Mouse (Mus musculus): ENCODE measurements around the gene Slc52a3.

Gene Slc52a3

DNA sequence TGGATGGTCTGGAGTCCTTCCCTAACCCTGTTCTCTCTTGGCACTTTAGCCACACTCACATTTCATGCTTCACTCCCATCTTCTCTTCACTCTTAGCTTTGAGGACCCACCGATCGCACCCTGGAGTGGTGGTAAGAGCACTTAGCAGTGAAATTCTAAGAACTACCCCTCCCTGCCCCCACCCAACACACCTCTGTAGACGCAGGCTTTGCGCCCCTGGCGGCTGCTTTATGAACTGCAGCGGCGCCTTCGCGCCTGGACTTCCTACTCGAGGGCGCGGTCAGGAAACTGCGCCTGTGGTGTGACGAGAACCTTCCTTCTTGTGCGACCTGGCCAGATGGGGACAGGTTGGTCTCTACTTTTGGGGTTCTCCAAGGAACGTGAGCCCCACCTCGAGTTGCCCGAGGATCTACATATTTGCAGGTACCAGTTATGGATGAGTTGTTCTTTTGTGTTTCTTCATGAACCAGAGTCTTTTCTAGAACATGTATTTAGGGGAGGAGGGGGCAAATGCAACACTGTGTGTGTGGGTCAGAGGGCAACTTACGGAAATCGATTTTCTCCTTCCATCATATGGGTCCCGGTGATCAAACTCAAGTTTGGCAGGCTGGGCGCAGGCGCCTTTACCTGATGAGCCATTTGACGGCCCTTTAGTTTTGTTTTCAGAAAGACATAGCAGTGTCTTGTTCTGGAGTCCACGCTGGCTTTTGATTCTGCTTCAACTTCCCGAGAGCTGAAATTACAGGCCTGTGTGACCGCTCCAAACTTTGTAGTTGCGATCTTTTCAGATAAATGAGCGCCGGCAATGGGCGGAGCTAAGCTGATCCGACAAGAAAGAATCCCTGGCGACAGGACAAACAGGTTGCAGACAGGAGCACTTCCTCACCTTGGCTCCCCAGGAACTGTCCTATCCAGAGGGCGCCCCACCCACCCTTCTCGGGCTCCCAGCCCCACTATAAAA is at the start of gene Slc52a3:
TSS of gene Slc52a3 (plus strand) at position 283 of the 961 bp plus-strand sequence.
- in situ Hi-C loops (cut with MboI) = loop anchor here (10.0 kb wide), 1 partner anchor 62 kb away; no protein-coding TSS in a partner anchor

DNA sequence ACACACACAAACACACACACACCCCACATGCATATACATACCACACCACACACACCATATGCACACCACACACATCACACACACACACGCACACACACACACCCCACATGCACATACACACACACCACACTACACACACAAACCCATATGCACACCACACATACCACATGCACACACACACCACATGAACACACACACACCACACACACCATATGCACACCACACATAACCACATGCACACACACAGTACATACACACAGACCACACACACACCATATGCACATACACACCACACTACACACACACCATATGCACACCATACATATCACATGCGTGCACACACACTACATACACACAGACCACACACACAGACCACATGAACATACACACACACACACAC is 48.7 kb upstream of the Slc52a3 start:
- in situ Hi-C loops (cut with MboI) = no loop called here

DNA sequence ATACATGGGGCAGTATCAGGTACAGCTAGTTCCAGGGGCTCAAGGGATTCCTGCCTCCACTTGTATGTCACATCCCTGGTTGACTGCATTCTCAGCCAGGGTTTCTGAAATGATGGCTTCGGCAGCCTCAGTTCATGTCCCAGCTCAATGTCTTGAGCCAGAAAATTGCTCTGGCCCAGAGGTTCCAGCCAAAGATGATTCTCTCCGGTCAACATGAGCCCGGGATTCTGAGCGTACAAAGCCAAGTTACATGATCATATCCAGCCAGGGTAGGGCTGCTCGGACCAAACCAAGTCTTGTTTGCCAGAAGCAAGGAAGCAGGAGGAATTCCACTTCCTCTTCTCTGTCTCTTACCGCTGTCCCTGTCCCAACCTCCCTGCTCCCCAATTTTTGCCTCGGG is 48.0 kb upstream of the Slc52a3 start:
- in situ Hi-C loops (cut with MboI) = no loop called here

DNA sequence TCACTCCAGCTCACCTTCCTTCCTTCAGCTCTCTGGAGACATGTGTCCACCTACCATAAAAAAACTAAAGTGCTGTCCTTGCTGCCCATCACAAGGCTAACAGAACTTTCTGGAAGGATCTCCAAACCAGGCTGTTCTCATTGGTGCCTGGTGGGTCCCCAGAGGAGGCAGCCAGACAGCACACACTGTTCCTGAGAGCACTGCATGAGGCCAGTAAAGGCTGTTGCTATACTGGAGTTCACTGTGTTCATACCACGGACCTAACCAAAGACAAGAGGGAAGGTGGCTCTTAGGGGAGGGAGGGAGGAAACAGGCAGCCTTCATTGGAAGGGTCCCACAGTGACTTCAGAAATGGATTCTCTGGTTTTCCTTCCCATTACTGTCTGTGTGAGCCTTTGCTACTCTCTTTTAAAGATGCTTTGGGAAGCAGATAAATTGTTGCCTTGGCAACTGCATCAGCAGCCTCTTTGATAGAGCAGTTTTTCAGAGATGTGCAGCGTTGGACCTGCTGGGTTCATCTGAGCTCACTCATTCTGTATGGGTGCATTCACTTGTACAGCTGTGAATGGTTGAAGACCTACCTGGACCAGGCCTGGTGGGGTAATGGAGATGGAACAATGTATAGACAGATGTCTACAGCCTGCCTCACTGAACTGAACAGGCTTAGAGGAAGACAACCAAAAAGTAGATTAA is 47.1 kb upstream of the Slc52a3 start:
- in situ Hi-C loops (cut with MboI) = no loop called here

DNA sequence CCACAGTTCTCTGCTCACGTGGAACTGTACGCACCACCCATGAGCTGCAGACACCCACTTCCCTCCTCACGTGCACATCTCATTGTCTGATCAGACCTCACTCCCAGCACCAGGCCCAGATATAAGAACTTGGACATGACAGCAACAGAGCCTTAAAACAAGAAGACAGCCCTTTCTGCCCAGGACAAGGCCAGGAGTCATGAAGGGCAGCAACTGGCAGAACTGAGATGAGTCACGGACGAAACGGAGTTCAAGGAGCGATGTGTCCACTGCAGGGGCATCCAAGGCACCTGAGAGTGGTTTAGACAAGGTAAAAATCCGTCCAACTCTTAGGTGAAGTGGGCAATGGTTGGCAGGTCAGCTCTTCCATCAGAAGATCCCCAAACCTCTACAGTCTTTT is 42.6 kb upstream of the Slc52a3 start:
- in situ Hi-C loops (cut with MboI) = no loop called here

DNA sequence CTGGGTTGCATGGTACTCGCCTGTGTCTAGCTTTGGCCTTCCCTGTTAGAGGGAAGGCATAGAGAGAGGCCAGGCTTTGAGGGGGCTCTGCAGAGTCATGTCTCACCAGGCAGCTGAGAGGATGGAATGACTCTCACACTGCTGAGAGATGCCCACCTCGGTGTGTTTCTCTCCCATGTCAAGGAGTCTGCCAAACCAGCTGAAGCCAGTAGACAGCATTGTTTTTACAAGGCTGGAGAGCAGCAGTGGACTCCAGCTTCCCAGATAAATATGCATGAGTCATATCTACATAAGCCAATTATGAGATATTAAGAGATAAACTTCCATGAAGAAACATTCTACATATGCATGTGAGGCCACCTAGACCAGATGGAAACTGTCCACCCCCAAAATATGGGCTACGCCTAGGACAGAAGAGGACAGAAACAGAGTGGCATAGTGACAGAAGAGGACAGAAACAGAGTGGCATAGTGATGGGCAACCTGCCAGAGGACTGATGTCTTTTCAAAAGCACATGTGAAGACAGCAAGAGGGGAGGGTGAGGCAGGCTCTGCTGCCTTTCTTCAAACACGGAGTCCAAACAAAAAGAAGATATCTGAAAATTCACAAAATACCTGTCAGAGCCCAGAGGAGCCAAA is 39.7 kb upstream of the Slc52a3 start:
- in situ Hi-C loops (cut with MboI) = no loop called here

DNA sequence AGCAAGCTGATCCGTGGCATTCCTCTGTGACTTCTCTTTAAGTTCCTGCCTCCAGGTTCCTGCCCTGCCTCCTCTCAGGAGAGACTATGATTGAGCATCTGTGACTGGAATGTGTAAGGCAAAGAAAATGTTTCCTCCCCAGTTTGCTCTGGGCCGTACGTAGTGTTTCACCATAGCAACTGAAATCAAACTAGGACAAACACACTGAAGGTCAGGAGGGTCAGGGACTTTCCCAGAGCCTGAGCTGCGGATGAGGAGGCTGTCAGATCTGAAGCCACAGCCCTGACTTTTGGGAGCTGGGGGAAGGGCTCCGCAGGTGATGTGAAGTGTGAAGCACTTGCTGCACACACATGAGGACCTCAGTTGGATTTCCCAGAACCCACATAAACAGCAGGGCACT is 37.0 kb upstream of the Slc52a3 start:
- in situ Hi-C loops (cut with MboI) = no loop called here

DNA sequence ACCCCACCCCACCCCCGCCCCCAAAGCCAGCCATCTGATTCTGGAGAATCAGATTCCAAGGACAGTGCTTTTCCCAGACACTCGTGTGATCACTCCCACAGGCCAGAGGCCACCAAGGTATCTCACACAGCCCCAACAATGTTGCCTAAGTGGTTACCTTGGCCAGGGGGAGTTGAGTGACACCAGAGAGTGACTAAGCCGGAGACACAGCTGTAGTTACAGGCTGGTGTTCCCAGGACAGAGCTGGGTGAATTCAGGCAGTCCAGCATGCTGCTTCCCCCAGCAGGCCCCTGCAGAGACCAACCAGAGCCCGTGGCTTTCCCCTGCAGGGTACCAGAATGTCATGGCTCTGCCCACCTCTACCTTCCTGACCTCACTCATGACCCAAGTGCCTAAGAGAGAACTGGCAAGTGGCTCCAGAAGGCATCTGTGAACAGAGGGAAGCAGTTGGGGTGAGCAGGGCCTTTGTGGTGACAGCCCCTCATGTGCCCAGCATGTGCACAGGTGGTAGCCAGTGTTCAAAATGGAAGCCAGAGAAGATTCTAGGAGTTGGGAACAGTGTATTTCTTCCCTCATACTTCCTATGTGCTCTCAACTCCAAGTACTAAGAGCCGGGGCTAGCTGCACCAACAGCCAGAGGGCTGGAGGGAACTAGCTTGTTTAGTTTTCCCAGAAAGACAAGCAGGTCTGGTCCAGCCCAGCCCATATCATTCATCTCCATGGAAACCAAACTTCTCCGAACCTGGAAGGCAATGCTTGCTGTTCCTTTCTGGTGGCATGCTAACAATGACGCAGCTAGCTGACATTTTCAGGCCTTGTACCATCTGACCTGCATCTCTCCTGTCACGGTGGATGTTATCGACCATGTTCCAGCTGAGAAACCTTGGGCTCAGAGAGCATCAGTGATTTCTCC is 34.8 kb upstream of the Slc52a3 start:
- in situ Hi-C loops (cut with MboI) = no loop called here

DNA sequence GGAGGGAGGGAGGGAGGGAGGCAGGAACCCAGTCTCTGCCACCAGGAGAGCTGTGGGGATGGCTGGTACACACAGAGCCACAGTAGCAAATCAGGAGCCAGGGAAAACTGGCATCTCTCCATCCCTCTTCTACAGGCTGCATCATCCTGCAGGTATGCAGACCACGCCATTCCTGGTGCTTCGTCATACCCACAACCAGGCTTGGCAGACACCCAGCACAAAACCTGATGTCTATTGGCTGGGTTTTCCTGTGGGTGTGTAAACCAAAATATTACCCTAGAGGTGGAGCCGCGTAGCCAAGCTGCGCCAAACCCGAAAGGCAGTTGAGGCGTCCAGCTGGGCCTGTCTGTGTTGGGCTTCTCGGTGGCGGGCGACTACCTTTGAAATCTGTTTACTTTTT is 33.8 kb upstream of the Slc52a3 start:
- in situ Hi-C loops (cut with MboI) = no loop called here

DNA sequence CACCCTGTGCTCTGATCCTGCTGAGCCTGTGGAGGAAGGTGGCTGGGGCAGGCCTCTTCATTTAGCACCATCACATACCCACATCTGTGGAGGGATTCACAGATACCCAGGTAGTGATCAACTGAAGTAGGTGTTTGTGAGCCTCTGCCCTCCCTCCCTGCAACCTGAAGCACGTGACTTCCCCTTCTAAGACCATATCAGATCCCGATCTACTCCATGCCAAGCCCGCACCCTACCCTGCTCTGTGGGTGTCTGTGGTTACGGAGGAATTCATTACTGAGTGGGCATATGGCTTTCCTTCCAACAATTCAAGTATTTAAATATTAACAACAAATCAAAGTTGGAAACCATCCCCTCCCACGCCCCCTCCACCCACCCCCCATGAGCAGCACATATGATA is 33.0 kb upstream of the Slc52a3 start:
- in situ Hi-C loops (cut with MboI) = no loop called here

DNA sequence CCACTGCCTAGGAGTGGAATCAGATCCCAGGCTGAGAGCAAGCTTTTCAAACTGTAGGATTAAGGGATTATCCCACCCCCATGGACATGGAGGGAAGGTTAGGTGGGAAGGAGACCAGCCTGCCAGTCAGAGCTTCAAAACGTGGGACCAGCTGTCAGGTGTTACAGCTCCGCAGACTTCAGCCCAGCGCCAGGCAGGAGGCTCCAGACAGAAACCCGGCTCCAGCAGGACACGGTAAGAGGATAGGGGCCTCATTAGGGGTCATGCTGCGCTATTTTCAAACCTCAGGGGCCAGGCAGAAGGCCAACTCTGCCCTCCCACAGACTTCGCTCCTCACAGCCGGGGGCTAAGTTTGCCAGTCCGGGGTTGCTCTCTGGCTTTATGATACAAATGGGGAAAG is 32.3 kb upstream of the Slc52a3 start:
- in situ Hi-C loops (cut with MboI) = no loop called here

DNA sequence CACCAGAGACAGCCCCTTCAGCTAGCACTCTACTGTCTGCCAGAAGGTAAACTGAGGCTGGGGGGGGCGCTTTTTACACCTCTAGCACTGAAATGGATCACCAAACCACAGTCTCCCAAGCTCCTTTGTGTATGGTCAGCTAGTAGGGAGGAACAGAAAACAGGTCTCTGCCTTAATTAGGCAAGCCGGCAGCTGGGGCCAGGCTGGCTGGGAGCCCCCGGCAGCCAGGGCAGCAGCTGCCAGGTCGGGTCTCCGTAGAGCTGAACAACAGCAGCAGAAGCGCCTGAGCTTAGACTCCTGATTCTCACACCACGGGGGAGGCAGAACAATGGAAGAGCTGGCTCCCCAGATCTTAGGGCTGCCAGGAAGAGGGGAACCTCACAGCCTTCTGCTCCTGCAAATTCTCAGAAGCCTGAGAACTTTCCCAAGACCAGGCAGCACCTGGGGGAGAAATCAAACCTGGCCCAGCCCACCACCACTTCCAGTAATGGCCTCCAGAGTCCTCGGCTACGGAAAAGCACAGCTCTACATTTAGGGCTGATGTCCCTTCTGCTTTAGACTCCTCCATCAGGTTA is 29.0 kb upstream of the Slc52a3 start:
- in situ Hi-C loops (cut with MboI) = no loop called here

DNA sequence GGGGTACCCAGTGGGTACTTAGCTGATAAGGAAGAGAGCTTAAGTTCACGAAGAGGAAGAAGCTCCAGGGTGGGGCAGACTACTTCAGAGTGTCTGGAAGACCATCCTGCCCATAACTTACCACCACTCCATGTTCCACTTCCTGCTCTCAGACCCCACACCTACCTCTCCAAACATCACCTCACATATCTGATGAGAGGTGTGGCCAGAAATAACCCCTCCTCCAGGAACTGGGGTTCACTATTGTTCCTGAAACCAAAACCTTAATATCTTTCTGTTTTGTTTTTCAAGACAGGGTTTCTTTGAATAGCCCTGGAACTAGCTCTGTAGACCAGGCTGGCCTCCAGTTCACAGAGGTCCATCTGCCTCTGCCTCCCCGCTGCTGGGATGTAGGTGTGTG is 28.5 kb upstream of the Slc52a3 start:
- in situ Hi-C loops (cut with MboI) = no loop called here

DNA sequence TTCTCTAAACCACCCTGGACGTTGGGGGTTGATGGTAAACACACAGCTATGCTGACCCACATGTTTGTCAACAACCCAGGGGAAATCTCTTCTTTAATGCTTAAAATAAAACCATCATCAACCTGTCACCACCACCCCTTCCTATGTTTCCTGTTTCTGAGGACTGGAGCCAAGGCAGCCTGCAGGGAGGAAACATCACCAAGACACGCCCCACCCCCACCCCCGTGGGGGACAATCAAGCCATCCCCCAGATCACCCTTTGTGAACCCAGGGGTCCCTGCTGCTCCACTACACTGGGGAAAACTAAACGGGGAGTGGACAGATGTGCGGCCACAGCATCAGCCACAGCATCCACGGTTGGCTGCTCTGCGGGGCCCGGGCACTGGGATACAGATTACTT is 27.9 kb upstream of the Slc52a3 start:
- in situ Hi-C loops (cut with MboI) = no loop called here

DNA sequence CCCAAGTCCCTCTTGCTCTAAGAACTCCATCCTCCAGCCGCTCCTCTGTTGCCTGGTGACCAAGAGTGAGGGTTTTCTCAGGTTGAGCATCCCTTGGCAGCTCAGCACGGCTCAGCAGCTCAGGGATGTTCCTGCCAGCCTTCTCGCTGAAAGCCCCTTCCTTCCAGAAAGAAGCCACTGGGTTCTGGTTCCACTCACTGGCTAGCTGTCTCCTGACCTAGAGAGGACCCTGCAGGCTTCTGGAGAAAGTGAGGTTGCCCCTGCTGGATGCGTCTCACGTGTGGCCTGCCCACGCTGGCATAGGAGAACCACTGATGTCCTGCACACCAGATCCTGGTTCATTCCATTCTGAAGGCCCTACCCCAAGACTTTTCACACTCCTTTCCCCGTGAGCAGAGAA is 27.3 kb upstream of the Slc52a3 start:
- in situ Hi-C loops (cut with MboI) = no loop called here

DNA sequence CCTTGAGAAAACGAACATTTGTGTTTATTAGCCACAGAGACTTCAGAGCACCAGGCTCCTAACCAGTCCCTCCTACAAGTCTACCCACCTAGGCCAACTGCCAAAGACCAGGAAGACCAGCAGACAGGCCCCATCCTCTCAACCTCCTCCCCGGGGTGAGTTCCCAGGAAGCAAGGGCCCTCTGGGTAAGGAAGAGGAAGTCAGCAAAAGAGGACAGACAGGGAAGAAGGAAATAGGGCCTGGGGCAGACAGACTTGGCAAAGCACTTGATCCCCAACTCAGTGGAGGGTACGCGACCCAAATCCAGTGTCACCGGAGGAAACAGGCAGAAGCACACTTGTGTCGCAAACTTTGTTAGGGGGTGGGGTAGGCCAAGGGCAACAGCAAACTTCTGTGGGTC is 26.9 kb upstream of the Slc52a3 start:
- in situ Hi-C loops (cut with MboI) = no loop called here

DNA sequence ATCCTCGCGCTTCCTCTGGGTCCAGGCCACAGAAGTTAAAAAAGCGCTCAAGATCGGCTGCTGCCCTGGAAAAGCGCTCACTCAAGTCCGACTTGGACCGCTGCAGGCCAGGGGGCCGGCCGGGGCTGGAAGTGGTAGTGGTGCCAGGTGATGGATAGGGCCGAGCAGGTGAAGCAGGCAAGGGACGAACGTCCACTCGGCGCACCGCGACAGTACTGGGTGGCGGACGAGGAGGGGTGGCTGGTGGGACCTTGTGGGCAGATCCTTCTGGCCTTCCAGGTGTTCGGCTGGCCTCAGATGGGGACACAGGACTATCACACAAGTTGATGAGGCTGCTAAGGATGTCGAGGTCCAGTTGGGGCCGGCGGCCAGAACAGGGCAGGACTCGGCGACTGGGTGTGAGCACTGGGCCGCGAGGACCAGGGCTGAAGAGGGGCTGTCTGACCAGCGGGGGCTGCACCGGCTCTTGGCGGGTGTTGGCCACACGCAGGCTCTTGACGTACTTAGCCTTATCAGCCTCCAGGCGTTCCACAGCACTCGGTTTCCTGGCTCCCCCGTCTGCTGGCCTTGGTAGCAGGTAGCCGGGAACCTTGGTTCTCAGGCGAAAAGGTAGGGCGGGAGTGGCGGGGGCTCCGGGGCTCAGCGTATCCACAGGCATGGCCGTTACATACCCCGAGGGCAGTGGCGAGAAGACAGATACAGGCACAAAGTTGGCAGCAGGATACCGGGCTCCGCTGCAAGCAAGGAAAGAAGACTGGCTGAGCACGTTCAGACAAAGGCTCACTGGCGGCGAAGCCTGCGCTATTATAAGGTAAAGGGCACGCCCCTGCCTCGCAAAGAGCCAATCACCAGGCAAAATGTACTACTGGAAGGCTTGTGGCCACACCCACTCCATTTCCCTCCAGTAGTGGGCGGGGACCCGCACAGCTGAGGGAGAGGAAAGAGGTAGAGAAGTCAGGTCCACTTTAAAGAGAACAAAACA is 25.8 kb upstream of the Slc52a3 start:
- in situ Hi-C loops (cut with MboI) = no loop called here

DNA sequence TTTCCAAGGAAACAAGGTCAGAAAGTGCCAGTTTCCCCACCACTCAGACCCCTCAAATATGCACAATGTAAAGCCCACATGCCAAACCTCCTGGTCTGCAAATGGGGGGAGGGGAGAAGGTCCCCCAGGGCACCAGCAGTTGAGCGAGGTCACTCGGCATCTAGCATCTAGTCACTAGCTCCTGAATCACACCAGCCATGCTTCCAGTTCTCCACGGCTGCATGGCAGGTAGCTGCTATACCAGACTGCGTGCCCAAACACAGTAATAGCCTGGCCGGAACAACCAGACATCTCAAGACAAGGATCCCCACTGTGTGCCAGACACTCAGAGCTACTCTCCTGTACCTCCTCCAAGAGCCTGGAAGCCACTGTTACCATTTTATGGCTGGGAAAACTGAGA is 24.6 kb upstream of the Slc52a3 start:
- in situ Hi-C loops (cut with MboI) = no loop called here

DNA sequence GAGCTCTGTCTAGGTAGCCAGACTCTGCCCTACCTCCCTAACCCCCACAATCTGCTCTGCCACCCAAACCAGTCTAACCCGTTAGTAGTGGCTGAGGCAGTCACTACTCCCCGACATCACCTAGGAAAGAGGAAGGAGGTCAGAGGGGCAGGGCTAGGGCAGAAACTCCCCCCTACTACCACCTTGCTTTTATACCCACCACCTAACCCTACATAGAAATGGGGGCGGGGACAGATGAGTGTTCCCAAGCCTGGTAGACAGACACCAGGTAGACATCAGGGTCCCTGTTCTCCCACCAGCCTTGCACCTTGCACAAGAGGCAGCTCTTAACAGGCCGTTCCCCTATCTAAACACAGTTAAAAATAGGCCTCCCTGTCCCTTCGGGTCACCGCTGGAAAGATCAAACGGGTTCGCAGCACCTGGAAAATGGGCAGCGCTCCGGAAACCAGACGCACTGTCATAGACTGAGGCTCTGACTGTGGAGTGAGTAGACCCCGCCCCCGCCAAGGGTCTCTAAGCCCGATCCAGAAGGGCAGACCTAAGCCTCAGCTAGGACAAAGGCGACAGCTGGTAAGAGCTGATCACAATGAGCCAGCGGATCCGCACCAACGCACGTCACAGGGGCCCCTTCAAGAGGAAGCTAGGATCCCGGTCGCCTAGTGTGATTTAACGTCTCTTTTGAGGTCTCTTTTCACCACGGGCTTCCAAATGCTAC is 23.3 kb upstream of the Slc52a3 start:
- in situ Hi-C loops (cut with MboI) = no loop called here
